Mouse (Mus musculus) adrenal gland, adult (tissue): ENCODE data around the gene Slc6a9.

Experiments
- DNase-seq, 2 experiments: peaks; one replicate each; pipeline ENCODE4 v3.0.0; 2022 to 2023; ENCODE audit warnings: low spot score in 1 of 2; ENCODE audit not compliant: inconsistent age in 2 of 2

The Slc6a9 gene

GRCm38 (mm10) chr4:117872471-117872886 is 38.2 kb downstream of the Slc6a9 start, which contains the start of gene Ccdc24:
Gene Ccdc24 (minus strand): TSS chr4:117872557.
- DNase-seq: peak in 1 of 2 experiments; percentile 68

- DNase-seq: peak in 1 of 2 experiments; percentile 69
Measured at GRCm38 (mm10) chr4:117873615-117874014, 39.3 kb downstream of the Slc6a9 start.

GRCm38 (mm10) chr4:117878301-117878700 is 44.0 kb downstream of the Slc6a9 start:
- no peak for DNase-seq

GRCm38 (mm10) chr4:117878703-117879102 is 44.4 kb downstream of the Slc6a9 start:
- no peak for DNase-seq

GRCm38 (mm10) chr4:117882701-117883691 is 48.7 kb downstream of the Slc6a9 start, which contains the start of gene B4galt2:
Gene B4galt2 (minus strand): TSS chr4:117883487.
- DNase-seq: peak; percentile 71 to 87

- DNase-seq: no peak
Measured at GRCm38 (mm10) chr4:117884146-117884545, 49.8 kb downstream of the Slc6a9 start.

- DNase-seq: no peak
Measured at GRCm38 (mm10) chr4:117885093-117885492, 50.8 kb downstream of the Slc6a9 start.

- no peak for DNase-seq
Measured at GRCm38 (mm10) chr4:117885994-117886393, 51.7 kb downstream of the Slc6a9 start.

GRCm38 (mm10) chr4:117886644-117887043 is 52.3 kb downstream of the Slc6a9 start:
- DNase-seq: no peak

GRCm38 (mm10) chr4:117887133-117887532 is 52.8 kb downstream of the Slc6a9 start, which contains the start of gene Atp6v0b:
Gene Atp6v0b (minus strand): TSS chr4:117887333.
- DNase-seq: peak; percentile 95 to 97

- no peak for DNase-seq
Measured at GRCm38 (mm10) chr4:117887920-117888319, 53.6 kb downstream of the Slc6a9 start.

GRCm38 (mm10) chr4:117889471-117889870 is 55.2 kb downstream of the Slc6a9 start:
- DNase-seq: no peak

- no peak for DNase-seq
Measured at GRCm38 (mm10) chr4:117890031-117890430, 55.7 kb downstream of the Slc6a9 start.

- DNase-seq: no peak
Measured at GRCm38 (mm10) chr4:117890750-117891149, 56.4 kb downstream of the Slc6a9 start.

GRCm38 (mm10) chr4:117891738-117892161 is 57.4 kb downstream of the Slc6a9 start, which contains the start of gene Dph2:
Gene Dph2 (minus strand): TSS chr4:117892032.
- peak; percentile 84 to 93 for DNase-seq

- DNase-seq: peak in 1 of 2 experiments; percentile 75
Measured at GRCm38 (mm10) chr4:117893376-117893775, 59.1 kb downstream of the Slc6a9 start.

- no peak for DNase-seq
Measured at GRCm38 (mm10) chr4:117894601-117895000, 60.3 kb downstream of the Slc6a9 start.

- no peak for DNase-seq
Measured at GRCm38 (mm10) chr4:117895339-117895738, 61.0 kb downstream of the Slc6a9 start.

- no peak for DNase-seq
Measured at GRCm38 (mm10) chr4:117896031-117896430, 61.7 kb downstream of the Slc6a9 start.

- no peak for DNase-seq
Measured at GRCm38 (mm10) chr4:117898111-117898510, 63.8 kb downstream of the Slc6a9 start.

- no peak for DNase-seq
Measured at GRCm38 (mm10) chr4:117904094-117904493, 69.8 kb downstream of the Slc6a9 start.

- no peak for DNase-seq
Measured at GRCm38 (mm10) chr4:117904761-117905160, 70.5 kb downstream of the Slc6a9 start.
